Mouse (Mus musculus) heart, embryonic 16.5 days (tissue): ENCODE results near the gene Cadps2. TPM values are rescaled to one million over a fixed set of nuclear protein-coding genes. Genes with fewer than 3 reads are reported as not detected.

Source experiments
- ATAC-seq: fragments of 200-750 bp; cut with Nextera tagmentation; replicated peaks from 2 replicates; pipeline ENCODE4 v1.8.0; 2017; ENCODE audit warnings: moderate number of reproducible peaks; ENCODE audit not compliant: insufficient read depth, low FRiP score; ENCODE audit errors: extremely low read depth
- H3K27ac ChIP-seq: fragments of 300-500 bp; sonication (generic); 2 replicates; pipeline ENCODE4 v1.5.1; 2014; ENCODE audit warnings: mild to moderate bottlenecking, low read length, control low read depth, moderate library complexity
- H3K27me3 ChIP-seq: fragments of 300-500 bp; sonication (generic); 2 replicates; pipeline ENCODE4 v1.6.1; 2014; ENCODE audit warnings: low read length, mixed read lengths; ENCODE audit not compliant: control insufficient read depth, insufficient read depth
- H3K36me3 ChIP-seq: fragments of 300-500 bp; sonication (generic); 2 replicates; pipeline ENCODE4 v1.6.1; 2014; ENCODE audit not compliant: control insufficient read depth, insufficient read depth
- H3K4me1 ChIP-seq: fragments of 300-500 bp; sonication (generic); 2 replicates; pipeline ENCODE4 v1.6.1; 2014; ENCODE audit warnings: low read length, mixed read lengths; ENCODE audit not compliant: control insufficient read depth, insufficient read depth
- H3K4me2 ChIP-seq: fragments of 300-500 bp; sonication (generic); 2 replicates; pipeline ENCODE4 v1.6.1; 2014; ENCODE audit warnings: low read depth, mild to moderate bottlenecking, control low read depth, low read length
- H3K4me3 ChIP-seq: fragments of 300-500 bp; sonication (generic); 2 replicates; pipeline ENCODE4 v1.5.1; 2014; ENCODE audit warnings: mild to moderate bottlenecking, control low read depth, low read length
- H3K9ac ChIP-seq: fragments of 300-500 bp; sonication (generic); 2 replicates; pipeline ENCODE4 v1.6.1; 2014; ENCODE audit warnings: low read length, control low read depth
- H3K9me3 ChIP-seq: fragments of 300-500 bp; sonication (generic); replicated peaks from 2 replicates; pipeline ENCODE4 v1.6.1; 2016; ENCODE audit warnings: low read length; ENCODE audit not compliant: control insufficient read depth
- WGBS: fragments of 180-500 bp; shearing (Covaris S2); extraction: QIAGEN DNeasy Blood & Tissue Kit; methylation state at CpG from one replicate; pipeline ENCODE4 v1.1.7; 2014; 5-methylcytosine and 5-hydroxymethylcytosine counted together
- polyA plus RNA-seq: library from polyadenylated mRNA; unstranded; fragments of >200 nt; fragmentation: Nextera tagmentation; extraction: Ambion mirVana; gene quantifications from 2 replicates; pipeline ENCODE4 v1.2.1, GENCODE M21; 2015

The Cadps2 gene
- polyA plus RNA-seq, 1 experiment from 2014 or later: 1.3 TPM

- H3K27ac ChIP-seq: no peak overlapping the region
- H3K36me3 ChIP-seq: no peaks in the 10 kb centered on the region
- H3K9me3 ChIP-seq: no peaks in the 10 kb centered on the region
- no peak overlapping the region for H3K4me2 ChIP-seq
- H3K27me3 ChIP-seq: no peaks in the 10 kb centered on the region
- H3K9ac ChIP-seq: no peak overlapping the region
- WGBS: 58% methylated on average over 1 of the region's 1 CpGs
- no peak overlapping the region for H3K4me3 ChIP-seq
- no peaks in the 10 kb centered on the region for H3K4me1 ChIP-seq
- no peak for ATAC-seq
Observed at GRCm38 (mm10) chr6:23810087-23810486, 29.1 kb downstream of the Cadps2 start.

- no peak for ATAC-seq
- Histone ChIP-seq H3K4me3 (no peak overlapping the region), H3K9ac (no peak overlapping the region), H3K9me3 (no peaks in the 10 kb centered on the region), H3K27ac (no peak overlapping the region), H3K27me3 (no peaks in the 10 kb centered on the region), H3K36me3 (no peaks in the 10 kb centered on the region), H3K4me2 (no peak overlapping the region), H3K4me1 (no peaks in the 10 kb centered on the region)
- 83% methylated on average over 6 of the region's 6 CpGs for WGBS
Observed at GRCm38 (mm10) chr6:23809344-23809743, 29.9 kb downstream of the Cadps2 start.

GRCm38 (mm10) chr6:23805333-23805732 is 33.9 kb downstream of the Cadps2 start:
- no peak overlapping the region for H3K9ac ChIP-seq
- H3K27ac ChIP-seq: no peak overlapping the region
- no peak overlapping the region for H3K4me3 ChIP-seq
- H3K27me3 ChIP-seq: no peaks in the 10 kb centered on the region
- WGBS: 85% methylated on average over 7 of the region's 7 CpGs
- no peak overlapping the region for H3K4me2 ChIP-seq
- no peak for ATAC-seq
- H3K36me3 ChIP-seq: no peaks in the 10 kb centered on the region
- no peaks in the 10 kb centered on the region for H3K9me3 ChIP-seq
- H3K4me1 ChIP-seq: no peaks in the 10 kb centered on the region

- Histone ChIP-seq H3K27ac (no peak overlapping the region), H3K4me1 (no peaks in the 10 kb centered on the region), H3K4me3 (no peak overlapping the region), H3K4me2 (no peak overlapping the region), H3K27me3 (no peaks in the 10 kb centered on the region), H3K9ac (no peak overlapping the region), H3K9me3 (no peaks in the 10 kb centered on the region), H3K36me3 (no peaks in the 10 kb centered on the region)
- 66% methylated on average over 3 of the region's 3 CpGs for WGBS
- ATAC-seq: no peak
Observed at GRCm38 (mm10) chr6:23791822-23792221, 47.4 kb downstream of the Cadps2 start.

- no peak overlapping the region for H3K4me2 ChIP-seq
- no peaks in the 10 kb centered on the region for H3K27me3 ChIP-seq
- no peak for ATAC-seq
- no peaks in the 10 kb centered on the region for H3K4me1 ChIP-seq
- H3K9ac ChIP-seq: no peak overlapping the region
- H3K9me3 ChIP-seq: no peaks in the 10 kb centered on the region
- 37% methylated on average over 1 of the region's 1 CpGs for WGBS
- H3K27ac ChIP-seq: no peak overlapping the region
- H3K4me3 ChIP-seq: no peak overlapping the region
- H3K36me3 ChIP-seq: no peaks in the 10 kb centered on the region
Observed at GRCm38 (mm10) chr6:23777641-23778040, 61.6 kb downstream of the Cadps2 start.

GRCm38 (mm10) chr6:23762204-23762603 is 77.0 kb downstream of the Cadps2 start:
- no peaks in the 10 kb centered on the region for H3K36me3 ChIP-seq
- H3K4me1 ChIP-seq: no peaks in the 10 kb centered on the region
- no peak overlapping the region for H3K4me2 ChIP-seq
- no peak overlapping the region for H3K9ac ChIP-seq
- WGBS: 45% methylated on average over 3 of the region's 3 CpGs
- H3K4me3 ChIP-seq: no peak overlapping the region
- ATAC-seq: no peak
- H3K27me3 ChIP-seq: no peaks in the 10 kb centered on the region
- H3K9me3 ChIP-seq: no peaks in the 10 kb centered on the region
- no peak overlapping the region for H3K27ac ChIP-seq

- Histone ChIP-seq H3K36me3 (no peaks in the 10 kb centered on the region), H3K9ac (no peak overlapping the region), H3K4me3 (no peak overlapping the region), H3K4me1 (no peaks in the 10 kb centered on the region), H3K27me3 (no peaks in the 10 kb centered on the region), H3K9me3 (no peaks in the 10 kb centered on the region), H3K27ac (no peak overlapping the region), H3K4me2 (no peak overlapping the region)
- ATAC-seq: no peak
- WGBS: 75% methylated on average over 2 of the region's 2 CpGs
Observed at GRCm38 (mm10) chr6:23758249-23758648, 81.0 kb downstream of the Cadps2 start.

- H3K4me1 ChIP-seq: no peaks in the 10 kb centered on the region
- no peak for ATAC-seq
- H3K4me2 ChIP-seq: no peak overlapping the region
- H3K4me3 ChIP-seq: no peak overlapping the region
- no peak overlapping the region for H3K27ac ChIP-seq
- H3K27me3 ChIP-seq: no peaks in the 10 kb centered on the region
- H3K9me3 ChIP-seq: no peaks in the 10 kb centered on the region
- H3K9ac ChIP-seq: no peak overlapping the region
- no peaks in the 10 kb centered on the region for H3K36me3 ChIP-seq
- WGBS: 74% methylated on average over 5 of the region's 5 CpGs
Observed at GRCm38 (mm10) chr6:23748823-23749222, 90.4 kb downstream of the Cadps2 start.

- no peaks in the 10 kb centered on the region for H3K27me3 ChIP-seq
- no peak overlapping the region for H3K27ac ChIP-seq
- H3K9ac ChIP-seq: no peak overlapping the region
- H3K36me3 ChIP-seq: no peaks in the 10 kb centered on the region
- 73% methylated on average over 5 of the region's 5 CpGs for WGBS
- no peaks in the 10 kb centered on the region for H3K9me3 ChIP-seq
- H3K4me1 ChIP-seq: no peaks in the 10 kb centered on the region
- ATAC-seq: no peak
- H3K4me2 ChIP-seq: no peak overlapping the region
- no peak overlapping the region for H3K4me3 ChIP-seq
Observed at GRCm38 (mm10) chr6:23740010-23740409, 99.2 kb downstream of the Cadps2 start.

- Histone ChIP-seq H3K27ac (no peak overlapping the region), H3K4me2 (no peak overlapping the region), H3K36me3 (no peaks in the 10 kb centered on the region), H3K27me3 (no peaks in the 10 kb centered on the region), H3K4me3 (no peak overlapping the region), H3K9ac (no peak overlapping the region), H3K4me1 (no peaks in the 10 kb centered on the region), H3K9me3 (no peaks in the 10 kb centered on the region)
- no peak for ATAC-seq
- WGBS: 36% methylated on average over 3 of the region's 3 CpGs
Observed at GRCm38 (mm10) chr6:23732750-23733149, 106.5 kb downstream of the Cadps2 start.
